Mouse (Mus musculus) forebrain, embryonic 10.5 days (tissue): Measurements from ENCODE around the gene Bicc1. TPM values are rescaled to one million over a fixed set of nuclear protein-coding genes. Genes with fewer than 3 reads are reported as not detected.

Experiments used
- DNase-seq: peaks from one replicate; pipeline ENCODE4 v3.0.0-alpha.2; 2017; ENCODE audit warnings: low spot score; ENCODE audit errors: extremely low spot score
- H3K27ac ChIP-seq: fragments of 300-500 bp; sonication (generic); 2 replicates; pipeline ENCODE4 v1.5.1; 2016; ENCODE audit warnings: mild to moderate bottlenecking
- H3K27me3 ChIP-seq: fragments of 300-500 bp; sonication (generic); 2 replicates; pipeline ENCODE4 v1.6.1; 2016; ENCODE audit warnings: mild to moderate bottlenecking; ENCODE audit not compliant: poor library complexity, severe bottlenecking
- H3K36me3 ChIP-seq: fragments of 300-500 bp; sonication (generic); replicated peaks from 2 replicates; pipeline ENCODE4 v1.6.1; 2016; ENCODE audit warnings: mild to moderate bottlenecking, moderate library complexity
- H3K4me1 ChIP-seq: fragments of 300-500 bp; sonication (generic); 2 replicates; pipeline ENCODE4 v1.6.1; 2016
- H3K4me3 ChIP-seq: fragments of 300-500 bp; sonication (generic); 2 replicates; pipeline ENCODE4 v1.5.1; 2016; ENCODE audit warnings: mild to moderate bottlenecking, moderate library complexity
- H3K9me3 ChIP-seq: fragments of 300-500 bp; sonication (generic); 2 replicates; pipeline ENCODE4 v1.6.1; 2016; ENCODE audit warnings: mild to moderate bottlenecking, moderate library complexity
- WGBS: fragments of 180-500 bp; shearing (Covaris S2); methylation state at CpG from one replicate; pipeline ENCODE4 v1.1.7; 2016; 5-methylcytosine and 5-hydroxymethylcytosine counted together
- polyA plus RNA-seq: library from polyadenylated mRNA; unstranded; fragments of >200 nt; fragmentation: Nextera tagmentation; extraction: Ambion mirVana; gene quantifications from 2 replicates; pipeline ENCODE4 v1.2.1, GENCODE M21; 2016

The Bicc1 gene
- polyA plus RNA-seq, 1 experiment from 2014 or later, result 2.7 TPM

DNA sequence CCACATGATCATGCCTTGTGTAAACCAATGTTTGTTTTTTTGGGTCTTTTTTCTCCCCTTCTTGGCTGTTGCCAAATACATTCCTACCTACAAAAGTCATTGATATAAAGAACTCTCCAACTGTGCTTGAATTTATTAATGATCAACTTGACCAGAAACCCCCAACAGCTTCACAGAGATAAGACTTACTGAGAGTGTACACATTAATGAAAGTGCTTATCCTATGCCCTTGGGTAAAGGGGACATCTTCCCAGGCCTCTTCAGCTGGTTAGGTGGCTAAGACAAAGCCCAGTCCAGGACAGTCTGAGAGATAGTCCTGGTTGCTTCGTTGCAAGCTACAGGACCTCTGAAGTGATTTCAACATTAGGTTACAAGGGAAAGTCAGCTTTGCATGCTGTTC, 6.4 kb downstream of the Bicc1 start:
- Histone ChIP-seq H3K9me3 (no peaks in the 10 kb centered on the region), H3K36me3 (no peaks in the 10 kb centered on the region), H3K27me3 (peaks cover 14% of the 10 kb centered on the region), H3K27ac (no peak overlapping the region), H3K4me1 (peaks cover under 1% of the 10 kb centered on the region), H3K4me3 (no peak overlapping the region)
- no peak for DNase-seq
- 93% methylated on average over 1 of the region's 1 CpGs for WGBS

DNA sequence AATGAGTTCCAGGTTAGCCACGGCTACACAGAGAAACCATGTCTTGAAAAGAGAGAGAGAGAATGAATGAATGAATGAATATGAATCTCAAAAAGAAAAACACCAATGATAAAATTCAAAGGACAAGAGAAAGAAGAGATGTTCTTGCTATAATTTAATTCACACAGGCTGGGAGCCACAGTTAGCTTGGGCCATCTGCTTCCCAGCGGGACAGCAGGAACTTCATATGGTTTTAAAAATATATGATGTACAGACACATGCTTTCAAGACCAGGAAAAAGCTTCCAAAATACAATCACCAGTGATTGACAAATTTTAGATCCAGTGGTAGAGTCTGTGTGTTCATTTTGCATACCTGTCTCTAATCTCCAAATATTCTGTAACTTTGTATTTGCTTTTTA, 9.0 kb downstream of the Bicc1 start:
- no peak for DNase-seq
- H3K27ac ChIP-seq, result no peak overlapping the region
- 86% methylated on average over 2 of the region's 2 CpGs for WGBS
- no peaks in the 10 kb centered on the region for H3K36me3 ChIP-seq
- H3K4me3 ChIP-seq, result no peak overlapping the region
- H3K4me1 ChIP-seq, result peaks cover 7% of the 10 kb centered on the region
- H3K9me3 ChIP-seq, result no peaks in the 10 kb centered on the region
- no peaks in the 10 kb centered on the region for H3K27me3 ChIP-seq

DNA sequence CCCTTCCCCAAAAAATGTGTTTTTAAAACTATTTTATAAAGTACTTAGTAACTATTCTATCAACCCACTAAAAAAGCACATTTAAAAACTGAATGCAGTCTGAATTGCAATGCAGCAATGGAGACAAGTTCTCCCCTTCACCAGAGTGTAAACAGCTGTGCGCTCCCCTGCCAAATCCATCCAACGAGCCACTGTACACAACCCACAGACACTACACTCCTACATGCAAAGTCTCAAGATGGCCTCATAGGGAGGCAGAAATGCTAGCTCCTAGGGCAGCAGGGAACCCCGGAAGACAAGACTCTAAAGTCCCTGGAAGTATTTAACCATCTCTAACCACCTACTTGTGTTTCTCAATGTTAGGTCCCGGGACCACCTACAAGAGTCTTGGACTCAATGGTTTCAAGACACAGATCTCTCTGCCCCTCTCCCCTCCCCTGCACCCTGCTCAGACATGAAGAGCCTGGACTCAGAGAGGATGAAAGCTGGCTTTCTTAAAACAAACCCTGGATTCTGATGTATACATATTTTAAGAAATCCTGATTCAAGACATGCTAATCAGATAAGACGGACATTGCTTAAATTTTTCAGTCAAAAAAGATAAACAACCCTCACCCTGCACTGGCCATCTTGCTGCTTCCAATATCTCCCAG, 10.4 kb downstream of the Bicc1 start:
- Histone ChIP-seq H3K27ac (no peak overlapping the region), H3K9me3 (no peaks in the 10 kb centered on the region), H3K36me3 (no peaks in the 10 kb centered on the region), H3K4me3 (no peak overlapping the region), H3K27me3 (no peaks in the 10 kb centered on the region), H3K4me1 (peaks cover 8% of the 10 kb centered on the region)
- DNase-seq, result no peak
- WGBS, result 91% methylated on average over 5 of the region's 5 CpGs

DNA sequence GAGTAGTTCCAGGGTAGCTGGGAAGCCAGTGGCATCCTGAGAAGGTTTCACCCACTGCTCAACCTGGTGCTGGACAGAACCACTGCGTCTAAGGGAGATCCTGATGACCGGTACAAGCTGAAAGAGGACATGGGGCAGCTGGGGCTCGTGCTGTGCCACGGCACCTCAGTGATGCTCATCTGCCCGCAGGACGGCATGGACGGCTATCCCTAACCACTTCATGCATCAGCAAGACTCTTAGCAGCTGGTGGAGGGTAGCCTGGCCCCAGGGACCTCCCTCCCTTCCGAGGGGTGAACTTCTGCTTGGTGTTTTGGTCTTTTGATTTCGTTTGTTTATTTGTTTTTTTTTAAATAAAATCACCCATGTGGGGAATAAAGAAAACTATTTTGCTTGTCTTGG, 11.3 kb downstream of the Bicc1 start:
- Histone ChIP-seq H3K27ac (no peak overlapping the region), H3K4me3 (no peak overlapping the region), H3K36me3 (no peaks in the 10 kb centered on the region), H3K27me3 (no peaks in the 10 kb centered on the region), H3K4me1 (peaks cover 8% of the 10 kb centered on the region), H3K9me3 (no peaks in the 10 kb centered on the region)
- no peak for DNase-seq
- 92% methylated on average over 9 of the region's 9 CpGs for WGBS

DNA sequence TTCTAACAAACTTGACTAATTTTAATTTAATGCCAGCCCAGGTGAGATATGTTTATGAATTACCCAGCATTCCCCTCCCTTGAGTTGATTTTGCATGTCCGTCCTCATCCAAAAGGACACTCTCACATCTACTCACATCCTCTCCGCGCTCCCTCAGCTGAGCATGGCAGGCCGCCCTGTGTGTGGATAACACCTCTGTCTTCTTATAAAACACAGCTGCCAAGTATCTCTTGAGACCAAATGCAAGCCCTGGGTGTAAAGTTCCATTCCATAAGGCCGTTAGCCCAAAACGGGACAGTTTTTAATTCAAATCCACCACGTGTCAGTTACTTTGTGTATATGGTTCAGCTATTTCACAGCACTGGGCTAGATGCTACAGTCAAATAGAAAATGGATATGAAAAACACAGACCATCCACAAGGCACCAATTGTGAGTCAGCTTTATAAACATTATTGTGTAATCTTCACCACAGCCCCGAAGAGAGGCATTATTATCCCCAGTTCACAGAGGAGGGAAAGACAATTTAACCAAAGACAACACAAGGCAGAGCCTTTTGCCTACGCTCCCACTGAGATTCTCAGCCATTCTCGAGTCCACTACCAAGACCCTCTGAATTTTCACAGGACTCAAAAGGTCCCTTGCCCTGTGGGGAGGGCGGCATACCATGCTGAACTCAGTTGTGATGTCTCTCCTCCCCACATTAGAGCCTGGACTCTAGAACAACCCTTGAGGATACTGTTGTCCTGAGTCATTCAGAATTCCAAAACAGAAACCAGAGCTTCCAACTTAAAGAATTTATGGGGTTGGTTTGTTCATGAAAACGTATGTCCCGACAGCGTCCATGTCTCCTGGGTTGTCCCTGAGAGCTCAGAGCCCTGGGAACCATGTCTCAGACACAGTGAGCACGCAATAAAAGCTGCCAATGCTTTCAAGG, 12.6 kb downstream of the Bicc1 start:
- Histone ChIP-seq H3K4me3 (no peak overlapping the region), H3K4me1 (peaks cover 8% of the 10 kb centered on the region), H3K36me3 (no peaks in the 10 kb centered on the region), H3K27me3 (no peaks in the 10 kb centered on the region), H3K27ac (no peak overlapping the region), H3K9me3 (no peaks in the 10 kb centered on the region)
- 93% methylated on average over 15 of the region's 15 CpGs for WGBS
- no peak for DNase-seq

DNA sequence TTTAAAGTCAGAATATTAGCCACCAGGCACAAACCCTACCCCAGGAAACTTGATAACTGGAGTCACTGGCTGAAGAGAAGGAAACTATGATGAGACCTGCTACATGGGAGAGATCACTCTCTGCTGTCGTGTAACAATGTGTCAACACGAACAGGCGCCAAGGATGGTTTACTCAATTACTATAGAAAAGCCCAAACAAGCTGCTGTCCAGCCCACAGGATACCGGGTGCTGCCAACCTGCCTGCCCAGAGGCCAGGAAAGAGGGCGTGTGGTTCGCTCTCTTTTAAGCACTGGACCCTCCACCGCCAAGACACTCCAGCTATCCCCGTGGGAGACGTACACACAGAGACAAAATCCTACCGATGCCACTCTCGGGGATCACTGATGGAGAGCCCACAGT, 13.7 kb downstream of the Bicc1 start:
- Histone ChIP-seq H3K4me3 (no peak overlapping the region), H3K27ac (no peak overlapping the region), H3K4me1 (peaks cover 8% of the 10 kb centered on the region), H3K9me3 (no peaks in the 10 kb centered on the region), H3K36me3 (no peaks in the 10 kb centered on the region), H3K27me3 (no peaks in the 10 kb centered on the region)
- WGBS, result 78% methylated on average over 11 of the region's 11 CpGs
- DNase-seq, result no peak

DNA sequence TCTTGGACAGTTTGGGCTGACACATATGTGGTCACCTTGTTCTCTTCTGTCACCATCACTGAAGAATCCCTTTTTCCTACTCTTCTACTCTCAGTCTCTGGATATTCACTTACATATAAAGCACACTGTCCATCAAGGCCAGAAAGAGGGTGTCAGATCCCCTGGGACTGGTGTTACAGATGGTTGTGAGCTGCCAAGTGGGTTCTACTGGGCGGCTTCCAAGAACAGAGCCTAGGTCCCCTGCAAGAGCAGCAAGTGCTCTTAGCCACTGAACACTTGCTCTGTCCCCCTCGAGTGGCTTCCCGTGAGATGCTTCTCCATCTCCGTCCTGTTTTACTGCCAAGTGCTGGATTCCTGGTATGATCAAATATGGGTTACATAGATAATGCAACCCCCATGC, 15.3 kb downstream of the Bicc1 start:
- Histone ChIP-seq H3K36me3 (no peaks in the 10 kb centered on the region), H3K4me3 (no peak overlapping the region), H3K9me3 (no peaks in the 10 kb centered on the region), H3K27me3 (no peaks in the 10 kb centered on the region), H3K27ac (no peak overlapping the region), H3K4me1 (peaks cover 8% of the 10 kb centered on the region)
- DNase-seq, result no peak
- 94% methylated on average over 4 of the region's 4 CpGs for whole genome bisulfite sequencing

DNA sequence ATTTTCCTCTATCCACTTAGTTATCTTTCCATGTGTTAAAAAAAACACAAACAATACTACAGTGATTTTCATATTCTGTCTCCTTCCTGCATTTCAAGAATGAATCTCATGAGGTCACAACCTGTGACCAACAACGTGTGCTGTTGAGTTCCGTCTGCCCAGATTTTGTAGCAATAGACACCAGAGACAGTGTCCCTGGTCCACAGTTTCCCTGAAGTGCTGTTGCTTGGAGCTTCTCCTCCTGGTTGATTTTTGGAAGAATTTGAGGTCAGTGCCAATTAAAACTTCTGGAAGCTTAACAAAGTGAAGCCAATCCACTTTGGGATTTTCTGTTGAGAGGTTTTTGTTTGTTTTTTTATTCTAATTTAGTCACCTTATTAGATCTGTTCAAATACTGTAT, 16.9 kb downstream of the Bicc1 start:
- Histone ChIP-seq H3K9me3 (no peaks in the 10 kb centered on the region), H3K36me3 (no peaks in the 10 kb centered on the region), H3K27me3 (no peaks in the 10 kb centered on the region), H3K4me3 (no peak overlapping the region), H3K27ac (no peak overlapping the region), H3K4me1 (peaks cover 16% of the 10 kb centered on the region)
- WGBS, result over 99% methylated on average over 2 of the region's 2 CpGs
- no peak for DNase-seq

DNA sequence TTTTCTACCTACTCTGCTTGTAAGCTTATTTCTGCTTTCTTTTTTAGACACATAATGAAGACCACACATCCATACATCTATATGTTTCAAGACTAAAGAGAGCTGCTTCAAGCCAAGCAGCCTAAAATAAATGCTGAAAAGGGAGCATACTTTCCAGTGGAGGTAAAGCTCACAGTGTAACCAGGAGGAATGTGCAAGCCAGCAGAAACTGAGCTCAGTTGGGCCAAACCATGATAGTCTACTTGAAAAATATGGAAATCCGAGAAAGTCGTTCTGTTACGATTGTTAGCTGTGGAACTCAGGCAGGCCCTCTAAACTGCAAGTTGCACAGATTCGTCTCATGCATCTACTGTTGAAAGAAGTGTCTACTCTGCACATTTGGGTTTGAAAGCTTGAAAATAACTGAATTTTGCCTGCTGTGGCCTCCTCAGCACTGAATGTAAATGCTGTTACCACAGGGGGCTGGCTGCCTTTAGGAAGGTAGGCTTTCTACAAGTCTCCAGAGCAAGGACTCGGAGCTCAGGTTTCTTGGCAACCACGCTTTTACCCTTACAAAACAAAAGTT, 19.1 kb downstream of the Bicc1 start:
- Histone ChIP-seq H3K36me3 (no peaks in the 10 kb centered on the region), H3K27me3 (no peaks in the 10 kb centered on the region), H3K4me3 (no peak overlapping the region), H3K4me1 (peaks cover 8% of the 10 kb centered on the region), H3K9me3 (no peaks in the 10 kb centered on the region), H3K27ac (no peak overlapping the region)
- WGBS, result 86% methylated on average over 6 of the region's 6 CpGs
- DNase-seq, result no peak

DNA sequence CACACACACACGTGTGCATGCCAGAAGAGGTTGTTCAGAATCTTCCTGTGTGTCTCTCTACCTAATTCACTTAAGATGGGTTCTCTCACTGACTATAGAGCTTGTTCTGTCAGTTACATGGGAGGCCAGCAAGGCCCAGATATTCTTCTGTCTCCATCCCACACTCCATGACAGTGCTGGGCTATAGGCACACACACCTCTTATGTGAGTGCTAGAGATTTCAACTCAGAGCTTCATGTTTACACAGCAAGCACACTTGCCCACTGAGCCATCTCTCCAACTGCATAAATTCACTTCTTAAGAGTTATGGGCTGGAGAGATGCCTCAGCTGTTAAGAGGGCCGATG, 20.7 kb downstream of the Bicc1 start:
- no peak overlapping the region for H3K27ac ChIP-seq
- no peaks in the 10 kb centered on the region for H3K9me3 ChIP-seq
- WGBS, result 75% methylated on average over 2 of the region's 2 CpGs
- peaks cover 8% of the 10 kb centered on the region for H3K4me1 ChIP-seq
- H3K27me3 ChIP-seq, result no peaks in the 10 kb centered on the region
- no peak overlapping the region for H3K4me3 ChIP-seq
- H3K36me3 ChIP-seq, result no peaks in the 10 kb centered on the region
- no peak for DNase-seq

DNA sequence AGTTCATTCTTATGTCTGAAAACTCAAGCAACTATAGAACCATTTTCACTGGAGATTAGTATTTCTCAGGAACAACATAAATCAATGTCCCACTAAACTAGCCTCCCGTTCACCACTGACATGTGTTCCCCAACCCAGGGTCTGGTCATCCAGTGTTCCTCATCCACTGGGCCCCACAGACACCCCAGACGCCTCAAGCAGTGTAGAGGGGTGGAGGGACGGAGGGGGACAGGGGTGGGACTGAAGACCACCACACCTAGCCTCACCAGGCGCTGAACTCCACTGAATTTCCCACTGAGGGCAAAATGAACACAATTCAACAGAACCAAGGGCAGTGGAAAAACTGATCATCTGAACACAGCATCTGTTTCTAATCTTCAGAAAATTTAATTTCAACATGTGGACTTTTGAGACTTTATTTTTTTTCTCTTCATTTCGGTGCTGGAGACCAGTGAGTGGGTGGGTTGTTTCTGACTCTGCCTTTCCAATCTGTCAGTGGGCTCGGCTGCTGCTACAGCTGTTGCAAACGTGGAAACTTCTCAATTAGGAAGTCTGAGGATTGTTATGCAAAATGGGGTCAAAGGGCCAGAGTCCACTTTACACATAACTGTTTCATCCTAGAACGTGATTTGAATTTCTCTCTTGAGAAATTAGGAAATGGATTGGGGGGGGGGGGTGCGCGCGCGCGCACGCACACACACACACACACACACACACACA, 21.2 kb downstream of the Bicc1 start:
- Histone ChIP-seq H3K27me3 (no peaks in the 10 kb centered on the region), H3K36me3 (no peaks in the 10 kb centered on the region), H3K4me1 (peaks cover 8% of the 10 kb centered on the region), H3K27ac (peak overlapping the region; percentile 51; the same call in 1 of the 2 replicates), H3K4me3 (no peak overlapping the region), H3K9me3 (no peaks in the 10 kb centered on the region)
- 76% methylated on average over 14 of the region's 14 CpGs for WGBS
- DNase-seq, result no peak

DNA sequence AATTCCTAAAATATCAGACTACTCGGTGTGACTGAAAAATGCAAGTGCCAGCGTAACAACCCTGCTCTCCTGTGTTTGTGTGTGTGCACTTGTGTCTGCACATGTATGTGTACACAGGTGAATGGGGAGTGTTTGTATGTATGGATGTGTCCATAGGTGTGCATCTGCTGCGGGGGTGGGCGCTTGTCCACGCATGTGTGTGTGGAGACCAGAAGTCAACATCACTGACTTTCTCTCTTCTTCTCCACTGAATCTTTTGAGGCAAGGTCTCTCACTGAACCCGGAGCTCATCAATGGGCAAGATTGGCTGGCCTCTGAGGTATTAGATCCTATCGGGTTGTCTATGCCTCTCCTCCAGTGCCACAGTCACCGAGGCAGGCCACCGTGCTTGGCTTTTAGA, 21.9 kb downstream of the Bicc1 start:
- WGBS, result 95% methylated on average over 9 of the region's 9 CpGs
- Histone ChIP-seq H3K9me3 (no peaks in the 10 kb centered on the region), H3K36me3 (no peaks in the 10 kb centered on the region), H3K27me3 (no peaks in the 10 kb centered on the region), H3K4me3 (no peak overlapping the region), H3K27ac (no peak overlapping the region), H3K4me1 (peaks cover 8% of the 10 kb centered on the region)
- no peak for DNase-seq
